Mouse (Mus musculus): Measurements from ENCODE around the gene Ndufb7.
A peak's percentile ranks its signal among the peaks of the same experiment; 100 is the strongest.

Gene Ndufb7

GRCm38 (mm10) chr8:83608398-83608829, 41.9 kb downstream of the Ndufb7 start:
- DNase-seq (ENCODE audit: low spot score), result peak; percentile 77

- no peak for DNase-seq (ENCODE audit: low spot score)
These were observed 42.6 kb downstream of the Ndufb7 start for GRCm38 (mm10) chr8:83609086-83609485.

- DNase-seq (ENCODE audit: low spot score), result no peak
These were observed 43.2 kb downstream of the Ndufb7 start for GRCm38 (mm10) chr8:83609547-83610180.

GRCm38 (mm10) chr8:83611921-83612320, 45.5 kb downstream of the Ndufb7 start:
- DNase-seq (ENCODE audit: low spot score), result no peak

GRCm38 (mm10) chr8:83613695-83614094, 47.2 kb downstream of the Ndufb7 start:
- no peak for DNase-seq (ENCODE audit: low spot score)

GRCm38 (mm10) chr8:83616625-83617024, 50.2 kb downstream of the Ndufb7 start:
- no peak for DNase-seq (ENCODE audit: low spot score)

- no peak for DNase-seq (ENCODE audit: low spot score)
These were observed 50.6 kb downstream of the Ndufb7 start for GRCm38 (mm10) chr8:83617111-83617510.

GRCm38 (mm10) chr8:83618566-83618965, 52.1 kb downstream of the Ndufb7 start:
- DNase-seq (ENCODE audit: low spot score), result no peak

GRCm38 (mm10) chr8:83619568-83620285, 53.3 kb downstream of the Ndufb7 start:
- no peak for DNase-seq (ENCODE audit: low spot score)

Data from ovary, adult 18-20 months (tissue).